Mouse (Mus musculus) heart, postnatal 10 days (tissue): ENCODE results near the gene Gprasp1. TPM values are rescaled to one million over a fixed set of nuclear protein-coding genes. Genes with fewer than 3 reads are reported as not detected.
"Not testable (repeated sequence)": the region's sequence is repeated elsewhere in the genome, so short reads cannot be mapped to it uniquely, and the experiment has no call there.

ENCODE experiments used
- DNase-seq, 2 experiments: peaks; one replicate each; pipeline ENCODE4 v3.0.0; 2021
- intact Hi-C: fragments of 180-260 bp; cut with DNase I; formaldehyde crosslinking; loops from one replicate; pipeline ENCODE4 v1.15.1; 2025
- total RNA-seq, 2 experiments: library from RNA; stranded (reverse); gene quantifications; 2 replicates each; pipeline ENCODE4 v1.2.3; 2021

Gprasp1 gene
- 10 to 100 TPM; 25.5 to 26.2 TPM for total RNA-seq

- DNase-seq, result peak; percentile 88 to 90
- intact Hi-C loops, result no loop called here
These were observed at the start of gene Gprasp1, which contains the start of gene Armcx5 for GRCm38 (mm10) chrX:135742304-135743055. TSS of gene Gprasp1 (plus strand) at chrX:135742733. TSS of gene Armcx5 (plus strand) at chrX:135742733.

- DNase-seq, result no peak
- intact Hi-C loops, result no loop called here
These were observed 48.9 kb upstream of the Gprasp1 start, which contains the start of gene Tcp11x2 for GRCm38 (mm10) chrX:135693633-135694032. TSS of gene Tcp11x2 (minus strand) at chrX:135693790.

GRCm38 (mm10) chrX:135703111-135703510 lies 39.4 kb upstream of the Gprasp1 start:
- no peak for DNase-seq
- intact Hi-C loops, result loop anchor here (10.0 kb wide), 1 partner anchor 128 kb away; no protein-coding TSS in a partner anchor

GRCm38 (mm10) chrX:135704349-135704748 lies 38.2 kb upstream of the Gprasp1 start:
- no peak for DNase-seq
- intact Hi-C loops, result loop anchor here (10.0 kb wide), 1 partner anchor 130 kb away; no protein-coding TSS in a partner anchor

- DNase-seq, result peak in 1 of 2 experiments; percentile 14
- intact Hi-C loops, result no loop called here
These were observed 29.7 kb upstream of the Gprasp1 start for GRCm38 (mm10) chrX:135712845-135713244.

- no peak for DNase-seq
- intact Hi-C loops, result no loop called here
These were observed 17.4 kb upstream of the Gprasp1 start, which contains the start of gene Tmsb15a for GRCm38 (mm10) chrX:135725161-135725560. TSS of gene Tmsb15a (minus strand) at chrX:135725261.

- no peak for DNase-seq
- intact Hi-C loops, result no loop called here
These were observed 3.6 kb upstream of the Gprasp1 start for GRCm38 (mm10) chrX:135738730-135739520.

GRCm38 (mm10) chrX:135743056-135743355 lies 473 bp downstream of the Gprasp1 start:
- intact Hi-C loops, result no loop called here
- no peak for DNase-seq

GRCm38 (mm10) chrX:135745376-135745775 lies 2.8 kb downstream of the Gprasp1 start:
- DNase-seq, intact Hi-C loops: not testable (repeated sequence)

GRCm38 (mm10) chrX:135752832-135753231 lies 10.3 kb downstream of the Gprasp1 start:
- peak; percentile 68 to 82 for DNase-seq
- intact Hi-C loops, result loop anchor here (5.0 kb wide), 2 partner anchors 39 to 101 kb away; no protein-coding TSS in a partner anchor

GRCm38 (mm10) chrX:135761707-135762106 lies 19.2 kb downstream of the Gprasp1 start:
- intact Hi-C loops, result no loop called here
- peak; percentile 19 to 46 for DNase-seq

- DNase-seq, result no peak
- intact Hi-C loops, result no loop called here
These were observed 25.6 kb downstream of the Gprasp1 start for GRCm38 (mm10) chrX:135768043-135768548.

- intact Hi-C loops, result no loop called here
- DNase-seq, result no peak
These were observed 26.0 kb downstream of the Gprasp1 start for GRCm38 (mm10) chrX:135768565-135768964.

GRCm38 (mm10) chrX:135791536-135791935 lies 49.0 kb downstream of the Gprasp1 start:
- intact Hi-C loops, result loop anchor here (5.0 kb wide), 1 partner anchor 39 kb away; no protein-coding TSS in a partner anchor

GRCm38 (mm10) chrX:135792326-135792725 lies 49.8 kb downstream of the Gprasp1 start:
- intact Hi-C loops, result loop anchor here (5.0 kb wide), 1 partner anchor 40 kb away; no protein-coding TSS in a partner anchor
- no peak for DNase-seq

More at GRCm38 (mm10) chrX:135791536-135791935, 49.0 kb downstream of the Gprasp1 start:
- no peak for DNase-seq

GRCm38 (mm10) chrX:135795591-135796304 lies 53.2 kb downstream of the Gprasp1 start:
- peak; percentile 44 to 46 for DNase-seq
- intact Hi-C loops, result not testable (repeated sequence)

GRCm38 (mm10) chrX:135796305-135797211 lies 54.0 kb downstream of the Gprasp1 start:
- DNase-seq, intact Hi-C loops: not testable (repeated sequence)

GRCm38 (mm10) chrX:135797212-135797644 lies 54.7 kb downstream of the Gprasp1 start, which contains the start of gene Bhlhb9:
TSS of gene Bhlhb9 (plus strand) at chrX:135797594.
- DNase-seq, result peak; percentile 66 to 68
- intact Hi-C loops, result not testable (repeated sequence)

- intact Hi-C loops, result no loop called here
- no peak for DNase-seq
These were observed 61.6 kb downstream of the Gprasp1 start for GRCm38 (mm10) chrX:135804149-135804548.
